In the genomic region with DNA sequence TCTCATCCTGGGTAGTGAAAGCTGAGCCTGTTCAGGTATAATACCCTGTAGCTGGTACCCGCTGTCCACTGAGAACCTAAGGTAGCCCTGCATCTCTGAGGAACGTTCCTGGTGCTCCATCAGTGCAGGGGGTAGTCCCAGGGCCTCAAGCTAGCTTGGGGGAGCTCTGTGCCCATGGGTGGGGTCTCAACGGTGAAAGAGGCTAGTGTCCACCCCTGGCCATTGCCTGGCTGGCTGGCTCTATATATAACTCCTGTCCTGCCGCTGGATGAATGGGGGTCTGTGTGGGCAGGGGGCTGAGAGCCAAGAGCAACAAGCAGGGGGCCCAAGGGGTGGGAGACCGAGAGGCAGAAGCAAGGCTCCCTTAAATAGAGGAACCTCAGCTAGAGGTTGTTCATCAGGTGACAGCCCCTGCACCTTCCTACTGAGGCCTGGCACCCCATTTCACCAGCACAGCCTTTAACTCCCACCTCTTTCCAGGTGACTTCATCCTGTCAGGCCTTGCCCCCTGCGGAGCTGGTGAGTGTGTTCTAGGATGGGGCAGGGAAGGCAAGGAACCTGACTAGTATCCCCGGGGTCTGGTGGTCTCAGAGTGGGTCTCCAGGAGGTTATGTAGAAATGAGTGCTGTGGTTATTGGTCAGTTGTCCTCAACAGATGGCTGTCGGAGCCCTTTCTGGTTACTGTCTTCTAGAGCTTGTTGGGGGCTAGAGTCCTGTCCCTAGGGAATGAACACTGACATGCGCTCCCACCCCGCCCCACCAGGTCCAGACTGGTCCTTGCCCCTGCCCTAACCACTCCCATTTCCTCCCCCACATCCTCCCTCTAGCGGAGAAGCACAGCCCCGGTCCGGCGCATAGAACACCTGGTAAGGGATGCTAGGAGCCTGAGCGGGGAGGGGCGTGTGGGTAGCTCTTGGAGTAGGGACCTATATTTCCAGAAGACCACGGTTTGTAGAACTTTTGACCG, we compare ENCODE assay signal across 9 mouse cellular contexts. TPM values are rescaled to one million over a fixed set of nuclear protein-coding genes. Genes with fewer than 3 reads are reported as not detected.
DNase-seq lines count a peak whose midpoint lies in the region; ATAC-seq and TF ChIP-seq lines count a peak whose summit lies in the region.
"Had no signal": no experiment of that assay in that cellular context is flagged by ENCODE, and none has a peak within 500 bp of the region (broad histone marks: within the 10 kb centered on the region; RNA-seq: fewer than 3 reads in every experiment).

No protein-coding gene starts in this region.

- peaks cover 70% of the 10 kb centered on the region for H3K27me3 ChIP-seq in forebrain, embryonic 12.5 days
- no peaks in the 10 kb centered on the region for H3K27me3 ChIP-seq in intestine, postnatal 0 days (replicated peaks; ENCODE audit: control insufficient read depth, insufficient read depth, low read length)
- H3K27me3 ChIP-seq in midbrain, embryonic 10.5 days (ENCODE audit: low read depth, poor library complexity, severe bottlenecking) = peaks cover 72% of the 10 kb centered on the region

- H3K4me2 ChIP-seq in forebrain, embryonic 12.5 days = peak overlapping the region; percentile 57
- H3K4me2 ChIP-seq in intestine, postnatal 0 days (replicated peaks; ENCODE audit: low read depth) = peak overlapping the region; percentile 77

- no peaks in the 10 kb centered on the region for H3K9me3 ChIP-seq in forebrain, embryonic 12.5 days
- no peaks in the 10 kb centered on the region for H3K9me3 ChIP-seq in intestine, postnatal 0 days (ENCODE audit: control insufficient read depth)
- no peaks in the 10 kb centered on the region for H3K9me3 ChIP-seq in midbrain, embryonic 10.5 days (replicated peaks)

- DNase-seq in cerebellum, adult 9-11 months = peak; percentile 51
- DNase-seq in CD8-positive naive resting alpha-beta T cell, adult 2 months (ENCODE audit: low read depth in 2 of 2, low spot score in 2 of 2) = peak; percentile 25 to 33
- peak; percentile 30 for DNase-seq in midbrain, embryonic 10.5 days (ENCODE audit: low spot score)
- no peak for DNase-seq in layer of hippocampus, adult 9-11 months

- WGBS in forebrain, embryonic 12.5 days = 27% methylated on average over 18 of the region's 18 CpGs
- 40% methylated on average over 18 of the region's 18 CpGs for WGBS in intestine, postnatal 0 days
- WGBS in midbrain, embryonic 10.5 days = 29% methylated on average over 18 of the region's 18 CpGs

- no peak overlapping the region for H3K27ac ChIP-seq in forebrain, embryonic 12.5 days
- no peak overlapping the region for H3K27ac ChIP-seq in intestine, postnatal 0 days (ENCODE audit: low read depth, low read length)
- H3K27ac ChIP-seq in midbrain, embryonic 10.5 days (replicated peaks) = no peak overlapping the region

- ATAC-seq in cerebellum, adult (ENCODE audit: insufficient number of reproducible peaks, low FRiP score, low TSS enrichment) = no peak
- no peak for ATAC-seq in forebrain, embryonic 12.5 days (ENCODE audit: low FRiP score)
- ATAC-seq in intestine, postnatal 0 days = no peak
- no peak for ATAC-seq in erythroid progenitor cell, adult 5-6 weeks (replicated peaks; ENCODE audit: low FRiP score, poor library complexity, severe bottlenecking)

- H3K4me1 ChIP-seq in forebrain, embryonic 12.5 days = peaks cover 45% of the 10 kb centered on the region
- H3K4me1 ChIP-seq in intestine, postnatal 0 days (replicated peaks; ENCODE audit: control insufficient read depth, insufficient read depth, low read length) = peaks cover 24% of the 10 kb centered on the region
- peaks cover 69% of the 10 kb centered on the region for H3K4me1 ChIP-seq in midbrain, embryonic 10.5 days

- peak; percentile 55 for TF ChIP-seq CTCF in intestine, postnatal 0 days (IDR thresholded peaks at IDR 0.05; ENCODE audit: low read depth)

- no peak overlapping the region; the same call in 1 of the 2 replicates for H3K9ac ChIP-seq in forebrain, embryonic 12.5 days
- no peak overlapping the region for H3K9ac ChIP-seq in intestine, postnatal 0 days (ENCODE audit: low read depth, low read length)

- H3K4me3 ChIP-seq in forebrain, embryonic 12.5 days (replicated peaks) = peak overlapping the region; percentile 37
- peak overlapping the region; percentile 34 for H3K4me3 ChIP-seq in intestine, postnatal 0 days (ENCODE audit: low read depth, low read length)
- H3K4me3 ChIP-seq in midbrain, embryonic 10.5 days = peak overlapping the region; percentile 52

- H3K36me3 ChIP-seq in forebrain, embryonic 12.5 days (replicated peaks) = no peaks in the 10 kb centered on the region
- peaks cover 36% of the 10 kb centered on the region for H3K36me3 ChIP-seq in intestine, postnatal 0 days (ENCODE audit: control insufficient read depth, insufficient read depth)
- no peaks in the 10 kb centered on the region for H3K36me3 ChIP-seq in midbrain, embryonic 10.5 days

RNA-seq across cellular contexts. Expression of a gene that starts 5.8 kb away (rescaled TPM):
- polyA plus RNA-seq in forebrain, embryonic 12.5 days (2016; fragmentation: Nextera tagmentation; extraction: Ambion mirVana) = 7.9 and 8.2 TPM in 2 replicates
- polyA plus RNA-seq in intestine, postnatal 0 days (2015; fragmentation: Nextera tagmentation; extraction: Ambion mirVana) = 11.7 and 15.0 TPM in 2 replicates
- 8.9 and 9.4 TPM in 2 replicates for polyA plus RNA-seq in midbrain, embryonic 10.5 days (2016; fragmentation: Nextera tagmentation; extraction: Ambion mirVana)
- 0.36 TPM in 1 of 2 replicates, not detected in the other for total RNA-seq in erythroid progenitor cell, adult 5-6 weeks (2015; ENCODE audit: low replicate concordance)
- not detected in 2 replicates for total RNA-seq in erythroid progenitor cell, adult 5-6 weeks (2017; ENCODE audit: low replicate concordance)

RNA-seq across cellular contexts. Expression of a gene that starts 30.0 kb away (rescaled TPM):
- polyA plus RNA-seq in forebrain, embryonic 12.5 days (2016; fragmentation: Nextera tagmentation; extraction: Ambion mirVana) = 19.1 and 19.6 TPM in 2 replicates
- polyA plus RNA-seq in intestine, postnatal 0 days (2015; fragmentation: Nextera tagmentation; extraction: Ambion mirVana) = 26.3 and 26.7 TPM in 2 replicates
- polyA plus RNA-seq in midbrain, embryonic 10.5 days (2016; fragmentation: Nextera tagmentation; extraction: Ambion mirVana) = 13.7 and 15.5 TPM in 2 replicates
- total RNA-seq in erythroid progenitor cell, adult 5-6 weeks (2015; ENCODE audit: low replicate concordance) = 2.5 and 5.4 TPM in 2 replicates
- 2.3 and 16.0 TPM in 2 replicates for total RNA-seq in erythroid progenitor cell, adult 5-6 weeks (2017; ENCODE audit: low replicate concordance)

RNA-seq across cellular contexts. Expression of a gene that starts 32.5 kb away (rescaled TPM):
- 109 TPM in 2 replicates for polyA plus RNA-seq in forebrain, embryonic 12.5 days (2016; fragmentation: Nextera tagmentation; extraction: Ambion mirVana)
- polyA plus RNA-seq in intestine, postnatal 0 days (2015; fragmentation: Nextera tagmentation; extraction: Ambion mirVana) = 47.8 and 53.0 TPM in 2 replicates
- polyA plus RNA-seq in midbrain, embryonic 10.5 days (2016; fragmentation: Nextera tagmentation; extraction: Ambion mirVana) = 113 and 125 TPM in 2 replicates
- 34.2 and 49.9 TPM in 2 replicates for total RNA-seq in erythroid progenitor cell, adult 5-6 weeks (2015; ENCODE audit: low replicate concordance)
- total RNA-seq in erythroid progenitor cell, adult 5-6 weeks (2017; ENCODE audit: low replicate concordance) = 89.8 and 92.8 TPM in 2 replicates

RNA-seq across cellular contexts. Expression of a gene that starts 38.1 kb away (rescaled TPM):
- 0.24 and 0.79 TPM in 2 replicates for polyA plus RNA-seq in forebrain, embryonic 12.5 days (2016; fragmentation: Nextera tagmentation; extraction: Ambion mirVana)
- polyA plus RNA-seq in intestine, postnatal 0 days (2015; fragmentation: Nextera tagmentation; extraction: Ambion mirVana) = 27.8 and 29.1 TPM in 2 replicates
- 0.32 and 0.38 TPM in 2 replicates for polyA plus RNA-seq in midbrain, embryonic 10.5 days (2016; fragmentation: Nextera tagmentation; extraction: Ambion mirVana)
- not detected in 2 replicates for total RNA-seq in erythroid progenitor cell, adult 5-6 weeks (2015; ENCODE audit: low replicate concordance)
- total RNA-seq in erythroid progenitor cell, adult 5-6 weeks (2017; ENCODE audit: low replicate concordance) = not detected in 2 replicates

RNA-seq across cellular contexts. Expression of a gene that starts 44.3 kb away (rescaled TPM):
- 0.08 TPM in 1 of 2 replicates, not detected in the other for polyA plus RNA-seq in forebrain, embryonic 12.5 days (2016; fragmentation: Nextera tagmentation; extraction: Ambion mirVana)
- 52.7 and 56.7 TPM in 2 replicates for polyA plus RNA-seq in intestine, postnatal 0 days (2015; fragmentation: Nextera tagmentation; extraction: Ambion mirVana)
- polyA plus RNA-seq in midbrain, embryonic 10.5 days (2016; fragmentation: Nextera tagmentation; extraction: Ambion mirVana) = 0.14 and 0.20 TPM in 2 replicates
- total RNA-seq in erythroid progenitor cell, adult 5-6 weeks (2015; ENCODE audit: low replicate concordance) = 1.1 and 5.0 TPM in 2 replicates
- total RNA-seq in erythroid progenitor cell, adult 5-6 weeks (2017; ENCODE audit: low replicate concordance) = 1.0 and 1.7 TPM in 2 replicates
- total RNA-seq: layer of hippocampus, postnatal 10 days had no signal
